Mouse (Mus musculus) frontal cortex, postnatal 25 days (tissue): ENCODE results near the gene Zkscan2.
A peak's percentile ranks its signal among the peaks of the same experiment; 100 is the strongest.

Experiments
- DNase-seq, 2 experiments: peaks; one replicate each; pipeline ENCODE4 v3.0.0; 2022; ENCODE audit warnings: low spot score in 2 of 2

The Zkscan2 gene

DNA sequence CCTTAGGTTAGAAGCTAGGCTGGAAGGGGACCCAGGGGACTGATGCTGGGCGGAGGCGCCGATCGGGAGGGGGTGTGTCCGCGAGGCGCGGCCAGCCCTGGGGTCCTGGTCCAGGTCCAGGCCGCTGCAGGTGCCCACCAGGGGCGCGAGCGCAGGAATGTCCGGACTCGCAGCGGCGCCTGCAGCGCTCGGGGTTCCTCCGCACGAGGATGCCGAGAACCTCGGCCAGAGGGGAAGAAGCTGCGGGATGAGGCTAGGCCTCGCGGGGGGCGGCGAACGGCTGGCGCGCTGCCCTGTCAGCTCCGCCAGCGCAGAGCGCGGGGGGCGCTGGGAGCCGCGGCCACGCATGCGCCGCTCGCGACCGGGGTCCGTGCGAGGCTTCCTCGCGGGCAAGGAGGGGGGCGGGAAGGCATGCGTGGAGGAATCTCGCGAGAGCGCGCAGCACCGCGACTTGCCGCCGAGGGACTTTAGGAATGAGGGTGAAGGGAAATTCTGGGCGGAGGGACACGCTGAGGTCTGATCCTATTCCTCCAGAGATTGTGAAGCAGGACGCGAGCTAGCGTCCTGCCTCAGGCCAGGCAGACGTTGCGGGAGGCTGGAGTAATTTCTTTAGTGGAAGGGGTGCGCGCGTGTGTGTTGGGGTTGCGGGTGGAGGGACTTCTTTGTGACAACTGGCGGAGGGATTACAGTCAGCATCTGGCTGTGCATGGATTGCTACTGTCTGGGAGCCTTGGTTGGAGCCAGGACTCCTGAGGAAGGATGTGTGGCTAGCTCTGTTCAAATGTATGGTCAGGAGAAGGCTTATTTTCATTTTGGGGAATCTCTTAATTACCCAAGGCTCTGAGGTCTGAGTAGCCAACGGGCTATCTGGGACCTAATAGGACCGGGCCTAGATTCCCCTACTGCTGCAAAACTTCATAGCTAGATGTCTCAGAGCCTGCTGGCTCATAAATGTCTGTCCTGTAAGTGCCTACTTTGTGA, at the start of gene Zkscan2:
Zkscan2 (minus strand) TSS at position 211 of the 981 bp plus-strand sequence.
- DNase-seq = peak; percentile 74 to 90

DNA sequence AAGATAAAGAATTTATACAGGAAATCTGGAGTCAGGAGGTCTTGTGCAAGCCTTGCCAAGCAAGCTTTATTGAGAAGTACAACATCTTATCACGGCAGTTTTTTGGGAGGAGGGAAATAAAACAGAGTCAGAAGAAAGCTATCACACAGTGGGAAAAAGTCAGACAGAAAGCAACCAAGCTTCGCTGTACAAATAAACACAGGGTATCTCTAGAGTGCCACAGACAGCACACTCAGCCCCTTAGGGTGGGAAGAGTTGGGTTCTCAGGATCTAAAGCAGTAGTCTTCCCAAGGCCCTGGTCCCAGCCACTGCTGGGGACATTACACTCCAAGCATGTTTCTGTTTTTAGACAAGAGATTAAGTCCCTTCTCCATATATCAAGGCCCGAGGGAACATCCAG, 28.9 kb upstream of the Zkscan2 start:
- DNase-seq = no peak

DNA sequence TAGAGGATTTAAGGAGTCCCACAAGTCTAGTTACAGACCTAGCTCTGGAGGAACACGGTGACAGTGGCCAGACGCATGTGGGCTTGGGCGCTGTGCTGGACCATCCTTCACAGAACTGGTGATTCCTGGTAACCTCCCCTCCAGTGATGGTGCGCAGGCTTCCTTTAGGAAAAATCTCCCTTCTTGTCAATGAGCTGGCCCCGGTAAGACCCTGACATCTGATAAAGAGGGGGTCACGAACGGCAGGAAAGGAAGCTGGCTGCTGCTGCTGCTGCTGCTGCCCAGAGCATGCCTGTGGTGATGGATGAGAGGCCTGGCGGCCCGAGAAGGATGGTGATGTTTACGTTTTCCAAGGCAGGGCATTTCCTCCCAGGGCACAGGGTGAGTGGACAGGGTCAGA, 25.5 kb upstream of the Zkscan2 start:
- no peak for DNase-seq

DNA sequence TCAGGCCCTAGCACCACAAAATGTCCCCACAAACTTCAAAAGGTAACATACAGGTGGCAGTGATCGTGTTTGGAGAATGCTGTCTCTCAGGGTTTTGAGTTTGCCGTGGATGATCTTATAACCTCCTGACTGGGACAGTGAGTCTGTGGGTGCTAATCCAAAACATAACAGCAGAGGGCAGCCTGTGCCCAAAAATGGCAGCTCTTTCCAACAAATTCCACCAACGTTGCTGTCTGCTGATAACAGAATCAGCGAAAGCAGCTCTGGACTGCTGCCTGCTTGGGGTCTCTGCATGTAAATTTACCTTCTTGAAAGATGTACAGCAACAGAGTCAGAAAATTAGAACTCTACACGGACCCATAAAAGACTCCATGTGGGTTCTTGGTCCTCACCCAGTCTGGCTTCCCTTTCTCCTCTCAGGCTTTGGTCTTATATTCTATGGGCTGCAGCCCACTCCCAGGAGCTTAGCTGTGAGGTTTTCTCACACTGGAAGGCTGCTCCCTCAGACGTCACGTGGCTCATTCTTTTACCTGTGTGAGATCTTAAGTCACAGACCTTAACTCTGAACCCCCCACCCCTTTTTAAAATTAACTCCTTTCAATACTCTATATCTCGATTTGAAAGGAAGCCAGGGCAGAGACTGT, 24.1 kb upstream of the Zkscan2 start:
- peak; percentile 77 to 84 for DNase-seq

DNA sequence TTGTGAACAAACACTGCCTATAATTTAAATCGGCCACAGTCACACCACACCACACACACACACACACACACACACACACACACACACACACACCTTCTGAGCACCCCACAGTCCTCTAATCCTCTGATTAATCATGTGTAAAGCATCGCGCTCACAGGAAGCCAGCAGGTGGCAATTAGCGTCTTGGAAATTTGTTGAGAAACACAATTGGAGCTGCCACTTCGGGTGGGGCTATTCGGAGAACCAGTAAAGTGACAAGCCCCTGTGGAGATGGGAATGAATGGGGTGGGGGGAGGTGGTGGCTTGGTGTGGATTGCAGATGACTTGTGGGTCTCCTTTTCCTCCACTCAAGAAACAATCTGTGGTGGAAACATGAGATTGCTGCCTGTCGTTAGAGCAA, 7.7 kb upstream of the Zkscan2 start:
- DNase-seq = no peak

DNA sequence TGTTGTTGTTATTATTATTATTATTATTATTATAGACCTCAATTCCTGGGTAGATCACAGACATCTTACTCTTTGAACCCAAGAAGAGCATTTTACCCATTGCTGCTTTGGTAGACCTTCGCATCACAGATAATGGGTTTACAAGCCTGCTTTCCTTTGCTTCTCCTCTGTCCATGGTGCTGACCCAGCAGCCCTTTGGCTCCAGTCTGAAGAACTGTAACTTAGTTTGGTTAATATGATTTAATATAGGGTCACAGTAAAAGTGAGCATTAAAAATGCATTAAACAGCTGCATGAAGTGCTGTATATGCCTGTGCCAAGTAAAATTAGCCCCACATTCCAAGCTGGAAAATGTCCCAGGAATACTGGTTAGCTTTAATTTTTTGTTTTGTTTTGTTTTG, 3.1 kb upstream of the Zkscan2 start:
- DNase-seq = no peak

DNA sequence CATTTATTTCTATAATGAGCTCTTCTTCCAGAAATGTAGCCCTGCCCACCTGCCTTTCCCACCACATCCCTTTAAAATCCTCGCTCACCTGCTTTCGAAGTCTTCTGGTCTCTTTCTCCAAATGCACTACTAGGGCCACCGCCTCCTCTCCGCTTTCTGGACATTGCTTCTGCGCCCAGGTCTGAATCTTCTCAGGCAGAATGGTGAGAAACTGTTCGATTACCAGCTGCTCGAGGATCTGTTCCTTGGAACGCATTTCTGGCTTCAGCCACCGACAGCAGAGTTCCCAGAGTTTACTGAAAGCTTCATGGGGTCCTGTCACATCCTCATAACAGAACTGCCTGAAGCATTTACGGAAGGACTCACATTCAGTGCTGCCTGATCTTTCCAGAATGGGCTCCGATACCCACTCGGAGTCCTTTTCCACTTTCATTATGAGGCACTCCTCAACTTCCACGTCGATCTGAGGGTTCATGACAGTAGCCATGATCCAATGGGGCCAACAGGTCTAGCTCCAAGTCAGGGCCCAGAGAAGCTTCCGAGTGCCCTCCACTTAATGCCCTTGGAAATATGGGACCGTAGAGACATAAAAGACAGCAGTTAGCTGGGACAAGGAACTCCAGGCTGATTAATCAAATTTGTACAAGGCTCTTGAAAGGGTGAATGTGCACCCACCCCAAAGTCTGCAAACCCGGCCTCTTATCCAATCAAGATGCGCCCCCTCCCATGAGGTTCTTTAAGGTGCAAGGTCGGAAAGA, 589 bp downstream of the Zkscan2 start:
- DNase-seq = peak in 1 of 2 experiments; percentile 9

DNA sequence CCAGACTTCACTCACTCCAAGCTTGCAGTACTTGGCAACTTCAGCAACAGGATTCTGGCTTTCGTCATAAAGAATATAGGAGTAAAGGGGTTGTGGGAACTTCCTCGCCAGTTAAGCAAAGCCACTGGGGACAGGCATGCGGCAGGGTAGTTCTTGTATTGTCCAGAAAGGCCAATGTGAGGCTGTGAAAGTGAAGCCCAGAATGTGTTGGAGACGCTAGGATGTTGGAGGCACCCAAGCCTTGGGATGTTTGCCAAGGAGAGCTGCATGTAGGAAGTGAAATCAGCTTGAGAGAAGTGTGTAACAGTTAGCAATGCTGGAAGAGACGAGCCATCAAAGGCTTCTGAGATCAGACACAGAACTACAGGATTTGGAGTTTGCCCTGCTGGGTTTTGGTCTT, 12.5 kb downstream of the Zkscan2 start:
- peak in 1 of 2 experiments; percentile 28 for DNase-seq

DNA sequence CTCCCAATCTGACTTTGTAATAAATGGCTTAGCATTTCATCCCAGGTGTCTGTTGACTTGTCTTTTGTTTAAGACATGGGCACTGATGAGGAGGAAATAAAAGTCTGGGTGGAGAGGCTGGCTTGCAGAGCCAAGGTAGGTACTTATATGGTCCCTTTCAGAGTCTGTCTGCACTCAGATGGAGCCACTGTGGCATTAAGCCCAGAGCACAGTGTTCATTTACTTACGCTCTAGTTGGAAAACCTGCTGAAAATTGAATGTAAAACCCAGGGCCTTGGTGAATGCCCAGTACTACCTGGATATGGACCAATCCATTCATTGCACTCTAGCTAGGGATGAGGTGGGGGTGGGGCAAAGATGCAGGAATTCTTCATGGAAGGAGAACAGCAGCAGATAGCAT, 32.3 kb downstream of the Zkscan2 start:
- no peak for DNase-seq

DNA sequence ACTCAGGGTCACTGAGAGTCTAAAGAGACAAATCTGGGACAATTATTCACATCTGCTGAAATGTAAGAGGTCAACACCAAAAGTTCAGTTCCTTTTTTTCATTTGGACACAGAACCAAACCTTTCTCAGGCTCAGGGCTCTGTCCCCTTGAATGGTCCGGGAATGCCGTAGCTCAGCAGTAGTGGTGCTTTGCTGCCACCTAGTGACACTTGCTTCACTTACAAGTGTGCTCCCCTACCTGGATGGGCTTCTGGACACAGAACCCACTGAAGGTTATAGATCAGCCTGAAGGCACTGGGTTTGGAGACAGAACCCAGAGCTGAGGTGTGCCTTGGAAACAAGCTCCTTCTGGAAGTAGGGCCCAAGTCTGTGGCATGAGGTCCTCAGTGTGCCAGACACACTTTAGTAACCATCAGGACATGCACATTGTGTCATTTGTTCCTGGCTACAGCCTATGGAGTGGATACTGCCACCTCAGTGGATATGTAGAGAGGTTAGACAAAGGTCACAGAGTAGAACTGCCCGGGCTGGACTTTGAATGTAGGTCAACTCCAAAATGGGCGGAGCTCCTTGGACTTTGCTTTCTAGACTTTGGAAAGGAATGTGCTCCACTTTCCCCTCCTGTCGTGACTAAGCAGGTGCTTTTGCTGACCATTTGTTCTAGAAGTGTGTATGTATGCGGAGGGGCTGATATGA, 34.4 kb downstream of the Zkscan2 start:
- DNase-seq = peak; percentile 43 to 56

DNA sequence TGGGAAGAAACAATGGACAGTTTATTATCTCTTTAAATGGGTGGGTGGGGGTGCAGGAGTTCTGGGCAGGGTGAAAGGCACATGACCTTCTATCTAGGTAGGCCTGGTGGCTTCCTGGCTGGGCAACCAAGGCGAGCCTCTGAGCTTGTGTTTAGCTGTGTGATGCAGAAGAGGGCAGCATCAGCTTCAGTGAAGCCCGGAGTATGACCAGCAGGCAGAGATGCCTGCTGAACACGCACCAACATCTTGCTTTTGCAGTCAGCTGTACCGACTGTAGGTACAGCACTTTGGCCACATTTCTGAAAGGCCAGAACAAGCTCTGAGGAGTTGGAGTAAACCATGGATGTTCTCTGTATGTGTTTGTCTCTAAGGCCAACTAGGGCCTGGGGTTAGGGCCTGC, 36.7 kb downstream of the Zkscan2 start:
- no peak for DNase-seq

DNA sequence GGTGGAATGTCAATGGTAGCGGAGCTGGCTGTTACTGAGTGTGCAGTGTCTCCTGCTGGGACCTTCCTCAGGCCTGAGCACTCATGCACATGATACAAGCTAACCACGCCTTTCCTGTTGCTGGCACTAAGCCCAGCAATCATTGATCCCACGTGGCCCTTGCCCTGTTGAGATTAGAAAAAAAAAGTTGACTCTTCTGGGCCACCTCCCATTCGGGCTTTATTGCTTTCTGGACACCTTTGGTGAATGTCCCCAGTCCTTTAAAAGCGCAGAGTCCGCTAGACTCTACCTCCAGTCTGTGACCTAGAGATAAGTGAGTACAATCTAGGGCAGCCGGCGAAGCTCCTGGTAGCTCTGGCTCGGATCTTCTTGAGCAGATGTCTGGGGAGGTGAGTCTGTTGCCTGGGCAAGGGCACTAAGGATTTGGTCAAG, 38.2 kb downstream of the Zkscan2 start, which contains the start of gene Aqp8:
Aqp8 (plus strand) TSS at position 222 of the 432 bp plus-strand sequence.
- no peak for DNase-seq

DNA sequence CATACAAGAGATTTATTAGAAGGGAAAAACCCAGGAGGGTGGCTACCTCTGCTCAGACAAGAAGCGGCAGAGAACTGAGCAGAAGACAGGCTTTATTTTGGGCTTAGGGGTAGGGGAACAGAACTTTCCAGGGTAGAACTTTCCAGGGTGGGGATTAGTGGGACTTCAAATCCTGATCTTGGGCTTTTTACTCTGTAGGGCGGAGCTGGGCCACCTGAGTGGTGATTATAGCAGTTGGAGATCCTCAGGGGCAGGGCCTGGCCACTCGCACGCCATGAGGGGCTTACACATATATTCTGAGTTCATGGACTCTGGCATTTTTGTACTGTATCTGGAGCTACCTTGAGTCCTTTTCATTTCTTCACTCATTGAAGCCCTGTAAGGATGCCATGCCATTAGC, 38.9 kb downstream of the Zkscan2 start:
- no peak for DNase-seq

DNA sequence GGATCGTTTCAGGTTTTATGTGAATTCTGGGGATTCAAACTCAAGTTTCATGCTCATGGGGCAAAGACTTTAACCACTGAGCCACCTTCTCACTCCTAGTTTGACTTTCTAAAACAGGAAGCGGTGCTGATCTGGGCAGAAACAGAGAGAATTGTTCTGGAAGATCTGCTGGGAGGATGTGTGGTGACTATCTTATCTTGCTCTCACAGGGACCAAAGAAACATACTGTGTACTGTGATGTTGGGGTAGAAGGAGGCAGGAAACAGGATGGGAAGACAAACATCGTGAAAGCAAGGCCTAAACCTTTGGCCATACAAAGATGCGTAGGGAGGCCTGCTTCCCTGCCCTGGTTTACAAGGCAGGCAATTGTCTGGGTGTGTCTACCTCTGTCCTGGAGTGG, 41.0 kb downstream of the Zkscan2 start:
- no peak for DNase-seq

DNA sequence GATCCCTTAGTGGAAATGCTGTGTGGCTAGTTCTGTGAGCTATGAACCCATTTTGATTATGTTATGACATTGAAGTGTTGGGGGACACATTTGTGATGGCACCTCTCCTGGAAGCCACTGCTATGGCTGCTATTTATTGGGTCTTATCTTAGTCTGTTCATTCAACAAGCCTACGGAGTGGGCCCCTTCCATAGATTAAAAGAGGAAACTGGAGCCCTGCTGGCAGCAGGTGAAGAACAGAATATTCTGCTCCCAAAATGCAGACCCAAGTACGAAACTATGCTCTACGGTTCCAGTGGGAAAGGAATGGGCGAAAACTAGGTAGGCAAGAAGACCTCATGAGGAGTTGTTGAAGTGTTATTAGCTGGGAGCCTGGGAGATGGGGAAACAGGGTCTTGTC, 41.9 kb downstream of the Zkscan2 start:
- DNase-seq = no peak

DNA sequence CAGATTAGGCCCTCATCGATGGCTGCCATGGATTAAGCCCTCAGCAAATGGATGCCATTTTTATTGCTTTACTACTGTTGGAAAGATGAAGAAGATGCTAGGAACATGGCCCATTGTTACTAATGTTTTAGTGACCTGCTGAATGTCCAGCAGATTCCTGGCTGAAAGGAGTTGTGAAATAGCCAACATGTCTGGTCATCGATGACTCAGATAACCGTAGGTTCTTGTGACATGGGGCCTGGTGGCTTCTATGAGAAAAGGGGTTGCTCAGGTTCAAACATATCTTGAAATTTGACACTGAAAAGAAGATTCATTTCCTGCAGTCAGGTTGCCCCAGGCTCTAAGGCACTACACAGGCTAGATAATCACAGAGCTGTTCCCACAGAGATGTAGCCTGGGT, 45.2 kb downstream of the Zkscan2 start:
- no peak for DNase-seq

DNA sequence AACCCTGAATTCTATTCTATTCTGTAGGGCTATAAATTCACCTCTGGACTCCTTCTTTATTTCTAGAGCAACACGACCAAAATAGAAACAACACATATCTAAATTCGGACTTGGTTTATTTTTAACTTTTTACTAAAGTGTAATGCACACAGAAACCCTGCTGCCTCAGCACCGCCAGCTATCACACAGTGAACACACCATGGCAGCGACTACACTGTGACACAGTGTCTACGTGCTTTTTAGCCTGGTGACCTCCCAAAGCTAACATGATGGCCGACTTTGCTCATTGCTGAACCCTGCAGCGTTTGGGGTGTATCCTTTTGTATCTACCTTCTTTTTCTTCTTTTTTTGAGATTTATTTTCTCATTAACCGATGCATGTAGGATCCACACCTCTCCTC, 47.2 kb downstream of the Zkscan2 start:
- no peak for DNase-seq

DNA sequence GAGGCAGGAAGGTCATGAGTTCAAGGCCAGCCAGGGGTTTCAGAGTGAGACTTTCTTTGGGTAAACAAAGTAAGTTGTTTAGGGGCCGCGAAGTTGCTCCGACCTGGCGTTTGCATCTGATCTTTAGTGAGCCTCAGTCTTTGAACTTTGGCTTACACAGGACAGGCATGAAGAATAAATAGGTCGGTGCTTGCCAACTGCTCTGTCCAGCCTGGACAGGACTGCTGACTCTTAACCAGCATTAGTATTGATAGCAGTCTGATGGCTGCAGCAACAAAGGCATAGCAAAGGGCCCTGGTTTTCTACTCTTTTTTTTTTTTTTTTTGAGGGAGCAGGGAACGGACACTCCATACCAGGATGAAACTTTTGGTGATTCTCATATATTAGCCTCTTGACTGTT, 47.7 kb downstream of the Zkscan2 start:
- DNase-seq = no peak

DNA sequence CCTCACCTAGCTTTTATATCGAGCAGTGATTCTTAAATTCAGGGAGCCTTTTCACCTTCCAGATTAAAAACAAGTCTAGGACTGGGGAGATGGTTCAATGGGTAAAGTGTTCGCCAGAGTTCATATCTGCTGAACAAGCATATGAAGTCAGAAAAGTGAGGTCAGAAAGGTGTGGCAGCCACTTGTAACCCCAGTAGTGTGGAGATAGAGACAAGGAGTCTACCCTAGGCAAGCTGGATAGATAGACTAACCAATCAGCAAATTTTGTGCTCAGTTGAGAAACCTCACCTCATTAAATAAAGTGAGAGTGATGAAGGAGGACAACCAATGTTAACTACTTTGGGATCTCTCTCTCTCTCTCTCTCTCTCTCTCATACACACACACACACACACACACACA, 49.7 kb downstream of the Zkscan2 start:
- DNase-seq = no peak

DNA sequence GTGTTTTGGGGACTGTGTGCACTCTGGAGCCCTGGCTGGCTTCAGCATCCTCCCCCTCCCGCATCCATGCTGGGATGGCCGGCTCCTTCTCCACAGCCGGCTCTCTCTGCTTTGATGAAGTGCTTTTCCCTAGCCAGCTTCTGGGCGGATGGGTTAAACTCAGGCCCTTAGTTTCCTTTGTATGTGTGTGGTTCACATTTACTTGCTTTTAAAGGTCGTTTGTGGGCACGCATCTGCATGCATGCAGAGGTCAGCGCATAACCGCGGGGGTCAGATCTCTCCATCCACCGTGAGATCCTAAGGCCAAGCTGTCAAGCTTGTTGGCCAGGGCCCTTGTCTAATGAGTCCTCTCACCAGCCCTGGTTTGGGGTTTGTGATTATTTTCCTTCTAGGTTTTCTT, 50.6 kb downstream of the Zkscan2 start:
- DNase-seq = no peak

DNA sequence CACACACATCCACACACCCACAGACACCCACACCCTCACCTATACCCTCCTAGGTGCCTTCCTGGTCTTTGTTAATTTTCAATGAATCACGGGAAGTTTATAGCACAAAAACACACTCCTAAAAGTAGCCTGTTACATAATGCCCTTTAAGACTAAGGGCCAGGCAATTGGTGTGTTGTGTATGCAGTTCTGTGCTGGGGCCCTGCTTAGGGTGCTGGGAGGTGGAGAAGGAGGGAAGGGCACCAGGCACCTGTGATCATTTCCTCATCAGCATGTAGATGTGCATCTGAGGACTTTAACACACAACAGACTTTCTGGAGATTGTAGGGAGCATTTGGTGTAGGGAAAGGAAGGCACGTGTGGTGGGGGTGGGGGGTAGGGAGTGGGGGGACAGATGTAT, 51.5 kb downstream of the Zkscan2 start:
- DNase-seq = no peak

DNA sequence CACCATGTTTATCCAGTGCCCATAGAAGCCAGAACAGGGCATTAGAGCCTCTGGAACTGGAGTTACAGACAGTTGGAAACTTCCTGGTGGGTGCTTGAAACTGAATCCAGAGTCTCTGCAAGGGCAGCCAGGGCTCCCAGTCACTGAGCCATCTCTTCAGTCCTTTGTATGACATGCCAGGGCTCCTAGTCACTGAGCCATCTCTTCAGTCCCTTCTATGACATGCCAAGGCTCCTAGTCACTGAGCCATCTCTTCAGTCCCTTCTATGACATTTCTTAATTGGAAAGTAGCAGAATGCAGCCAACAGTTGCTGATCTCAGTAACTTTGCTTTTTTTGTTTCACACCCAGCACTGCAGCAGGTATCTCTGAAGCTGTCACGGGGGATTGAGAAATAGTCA, 58.2 kb downstream of the Zkscan2 start:
- DNase-seq = no peak
